Mouse (Mus musculus): ENCODE data around the gene Arhgap6. TPM values are rescaled to one million over a fixed set of nuclear protein-coding genes. Genes with fewer than 3 reads are reported as not detected.
"Not testable (repeated sequence)": the region's sequence is repeated elsewhere in the genome, so short reads cannot be mapped to it uniquely, and the experiment has no call there.

Gene Arhgap6
- total RNA-seq, 2 experiments from 2014 or later = 2.0 to 2.2 TPM

GRCm38 (mm10) chrX:169302271-169303045, 507.6 kb downstream of the Arhgap6 start:
- DNase-seq (ENCODE audit: low spot score in 2 of 2) = no peak

DNA sequence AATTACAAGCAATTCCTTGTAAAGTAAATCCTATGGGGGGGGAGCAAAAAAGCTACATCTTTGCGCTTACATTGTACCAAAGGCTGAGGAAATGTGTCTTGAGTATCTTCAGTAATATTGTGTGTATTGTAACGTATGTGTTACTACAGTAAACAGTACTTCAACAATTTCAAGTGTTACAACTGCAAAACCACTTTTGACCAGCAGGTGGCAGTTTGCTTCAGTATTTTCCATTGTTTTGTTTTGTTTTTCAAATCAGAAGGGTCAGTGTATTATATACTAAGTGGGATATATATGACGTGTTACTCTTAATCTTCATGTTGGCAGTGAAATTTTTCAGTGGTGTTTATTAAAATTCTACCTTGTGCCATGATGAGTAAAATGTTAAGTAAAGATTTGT, 509.0 kb downstream of the Arhgap6 start:
- no peak for DNase-seq (ENCODE audit: low spot score in 2 of 2)

GRCm38 (mm10) chrX:169308559-169308958, 513.7 kb downstream of the Arhgap6 start:
- no peak for DNase-seq (ENCODE audit: low spot score in 2 of 2)

DNA sequence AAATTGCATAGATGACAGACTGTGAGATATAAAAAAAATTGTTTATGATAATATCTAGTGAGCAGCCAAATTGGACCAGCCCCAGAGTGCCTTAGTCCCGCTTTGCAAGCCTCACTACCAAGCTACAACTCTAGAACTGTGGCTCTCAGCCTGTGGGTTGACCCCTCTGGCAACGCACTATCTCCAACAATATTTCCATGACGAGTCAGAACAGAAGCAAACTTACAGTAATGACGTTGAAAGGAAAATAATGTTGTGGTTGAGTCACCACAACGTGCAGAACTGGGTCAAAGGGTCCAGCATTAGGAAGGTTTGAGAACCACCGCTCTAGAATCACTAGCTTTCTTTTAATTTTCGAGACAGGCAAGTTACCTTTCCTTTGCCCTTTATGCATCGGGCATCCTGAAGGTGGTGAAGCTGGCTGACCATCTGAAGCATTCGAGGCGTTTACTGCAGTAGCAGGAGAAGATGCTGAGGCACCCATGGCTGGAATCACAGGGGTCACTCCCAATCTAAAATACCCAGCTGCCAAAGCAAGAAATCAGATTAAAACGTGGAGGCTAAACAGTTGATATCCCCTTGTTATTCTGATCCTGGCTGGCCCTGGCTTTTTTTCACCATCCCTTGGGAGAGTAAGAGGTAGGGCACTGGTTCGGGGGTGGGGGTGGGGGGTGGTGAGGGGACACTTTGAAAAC, 524.3 kb downstream of the Arhgap6 start:
- DNase-seq (ENCODE audit: low spot score in 2 of 2) = no peak

DNA sequence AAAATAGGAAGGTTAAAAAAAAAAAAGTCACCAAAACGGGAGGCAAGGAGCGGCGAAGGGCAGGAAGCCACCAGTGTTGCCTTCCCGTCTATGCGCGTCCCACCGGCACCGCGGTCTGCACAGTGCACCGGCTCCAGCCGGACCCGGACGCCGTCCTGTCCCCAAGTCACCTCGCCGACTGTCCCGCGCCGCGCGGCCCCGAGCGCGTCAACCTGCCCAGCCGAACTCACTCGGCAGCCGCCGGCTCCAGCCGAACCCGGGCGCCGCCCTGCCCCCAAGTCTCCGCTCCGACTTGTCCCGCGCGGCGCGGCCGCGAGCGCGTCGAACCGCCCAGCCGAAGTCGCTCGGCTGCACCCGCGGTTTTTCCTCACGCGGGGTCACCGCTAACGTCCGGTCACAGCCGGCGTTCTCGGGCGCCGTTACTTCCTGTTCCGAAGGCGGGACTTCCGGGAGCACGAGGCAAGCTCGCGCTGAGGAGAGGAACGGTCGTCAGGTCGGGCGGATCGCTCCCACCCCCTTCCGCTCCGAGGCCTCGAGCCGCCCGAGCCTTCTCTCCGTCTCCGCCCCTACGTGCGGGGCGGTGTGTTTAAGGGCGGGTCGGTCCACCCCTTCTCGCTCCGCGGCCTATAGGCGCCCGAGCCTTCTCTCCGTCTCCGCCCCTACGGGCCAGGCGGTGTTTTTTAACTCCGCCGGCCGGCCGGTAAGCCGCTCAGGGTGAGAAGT, 525.2 kb downstream of the Arhgap6 start, which contains the start of gene Hccs:
Gene Hccs (minus strand): TSS at position 428 of the 723 bp plus-strand sequence.
- DNase-seq (ENCODE audit: low spot score in 2 of 2) = peak; percentile 56 to 64

DNA sequence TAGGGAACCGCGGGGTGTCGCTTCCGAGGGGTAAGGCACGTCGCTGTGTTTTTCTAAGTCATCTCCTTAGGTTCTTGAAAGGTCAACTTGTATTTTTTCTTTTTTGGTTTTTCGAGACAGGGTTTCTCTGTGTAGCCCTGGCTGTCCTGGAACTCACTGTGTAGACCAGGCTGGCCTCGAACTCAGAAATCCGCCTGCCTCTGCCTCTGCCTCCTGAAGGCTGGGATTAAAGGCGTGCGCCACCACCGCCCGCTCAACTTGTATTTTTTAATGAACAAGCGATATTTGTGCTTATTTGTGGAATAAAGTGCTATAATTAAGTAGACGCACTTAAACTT, 525.7 kb downstream of the Arhgap6 start:
- not testable (repeated sequence) for DNase-seq (ENCODE audit: low spot score in 2 of 2)

DNA sequence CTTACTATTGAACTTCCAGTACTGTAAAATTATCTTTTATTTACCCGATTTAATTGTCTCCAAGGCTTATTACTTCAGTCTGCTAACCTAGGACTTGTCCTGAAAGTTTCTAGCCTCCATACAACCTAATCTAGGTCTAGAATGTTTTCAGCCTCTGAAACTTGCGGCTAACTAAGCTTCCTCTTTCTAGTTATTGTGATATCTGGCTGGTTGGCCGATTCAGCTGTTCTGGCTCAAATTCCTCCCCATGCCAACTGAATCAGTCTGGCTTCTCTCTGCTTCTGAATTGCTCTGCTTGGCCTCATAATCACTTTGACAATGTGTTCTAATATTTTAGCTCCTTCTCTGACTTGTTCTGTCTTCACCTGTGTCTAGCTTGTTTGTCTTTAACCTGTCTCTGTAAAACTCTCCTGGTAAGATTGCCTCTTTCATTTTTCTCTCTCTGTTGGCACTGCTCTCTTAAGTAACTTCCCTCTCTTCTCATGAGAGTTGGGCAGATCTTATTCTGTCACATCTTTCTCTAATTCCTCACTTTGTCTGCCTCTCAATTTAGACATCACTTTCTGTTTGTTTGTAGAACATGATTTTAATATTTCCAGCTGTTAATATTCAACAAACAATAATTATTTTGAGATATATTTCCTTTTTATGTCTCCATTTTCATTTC, 531.2 kb downstream of the Arhgap6 start:
- no peak for DNase-seq (ENCODE audit: low spot score in 2 of 2)

- peak in 1 of 2 experiments; percentile 4 for DNase-seq (ENCODE audit: low spot score in 2 of 2)
Measured at GRCm38 (mm10) chrX:169332264-169332663, 537.4 kb downstream of the Arhgap6 start.

- no peak for DNase-seq (ENCODE audit: low spot score in 2 of 2)
Measured at GRCm38 (mm10) chrX:169337559-169337958, 542.7 kb downstream of the Arhgap6 start.

GRCm38 (mm10) chrX:169338213-169338612, 543.3 kb downstream of the Arhgap6 start:
- no peak for DNase-seq (ENCODE audit: low spot score in 2 of 2)

Other genes with a start within 250 kb of the Arhgap6 start
- 1 to 10 TPM; 2.7 to 3.1 TPM for gene Frmpd4, start 217.9 kb upstream of the Arhgap6 start, total RNA-seq (2021)
- 10 to 100 TPM; 55.3 to 60.2 TPM for gene Msl3, start 121.2 kb upstream of the Arhgap6 start, total RNA-seq (2021)